Mouse (Mus musculus): ENCODE measurements around the gene Dnase1l2. TPM values are rescaled to one million over a fixed set of nuclear protein-coding genes. Genes with fewer than 3 reads are reported as not detected.

Dnase1l2 gene
- polyA plus RNA-seq (2012): 0.15 TPM in 1 of 2 replicates, not detected in the other

DNA sequence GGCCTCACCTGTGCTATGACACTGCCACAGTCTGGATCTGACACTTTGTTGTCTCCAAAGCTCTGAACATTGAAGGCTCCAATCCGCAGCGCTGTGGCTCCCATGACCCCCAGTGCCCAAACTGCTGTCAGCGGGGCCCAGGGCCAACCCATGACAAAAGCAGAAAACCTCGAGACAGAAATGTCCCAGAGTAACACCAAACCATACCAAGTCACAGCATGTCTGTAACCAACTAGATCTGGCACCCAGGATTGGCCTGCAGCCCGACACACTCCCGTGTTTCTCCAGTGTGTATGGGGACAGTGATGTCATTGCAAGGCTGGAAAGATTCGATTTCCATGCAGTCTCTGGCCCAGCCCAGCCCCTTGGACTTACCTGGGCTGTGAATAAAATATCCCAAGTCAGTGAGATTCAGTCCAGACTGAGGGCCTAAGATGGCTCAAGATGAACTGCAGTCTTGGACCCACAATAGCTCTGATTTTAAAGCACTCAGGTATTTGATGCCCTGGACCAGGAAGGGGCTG is at the start of gene Dnase1l2:
Dnase1l2 (minus strand) TSS at position 474 of the 524 bp plus-strand sequence.
- no peaks in the 10 kb centered on the region; the same call in 1 of the 2 replicates for H3K27me3 ChIP-seq (ENCODE audit: control insufficient read depth)
- no peak within 1 kb of the TSS for H3K4me3 ChIP-seq (replicated peaks)
- H3K9me3 ChIP-seq (ENCODE audit: control insufficient read depth, low read length): no peaks in the 10 kb centered on the region
- H3K36me3 ChIP-seq (ENCODE audit: control insufficient read depth): peaks cover 100% of the 10 kb centered on the region
- H3K4me1 ChIP-seq (ENCODE audit: control insufficient read depth): no peaks in the 10 kb centered on the region; the same call in 1 of the 2 replicates
- no peak for TF ChIP-seq GATA1 (IDR thresholded peaks at IDR 0.05; ENCODE audit: low read length)
- no peak for TF ChIP-seq TAL1 (IDR thresholded peaks at IDR 0.05; ENCODE audit: low read length)

DNA sequence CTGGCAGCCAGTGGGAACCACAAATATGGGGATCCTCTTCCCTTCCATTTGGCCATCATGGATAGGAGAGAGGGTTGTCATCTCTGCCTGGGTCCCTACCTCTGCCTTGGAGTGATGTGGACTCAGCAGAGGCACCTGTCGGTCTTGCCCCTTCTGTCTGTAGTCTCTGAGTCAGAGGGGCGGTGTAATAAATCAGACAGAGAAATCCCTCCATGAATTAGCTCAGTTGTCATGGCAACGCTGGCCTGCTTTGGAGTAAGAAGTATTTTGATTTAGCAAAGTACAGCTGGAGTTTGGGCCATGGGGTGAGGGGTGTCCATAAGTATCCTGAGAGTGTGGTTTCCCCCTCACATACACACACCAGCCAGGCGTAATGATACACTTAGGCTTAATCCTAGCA is 47.5 kb upstream of the Dnase1l2 start:
- peaks cover 69% of the 10 kb centered on the region for H3K27me3 ChIP-seq (ENCODE audit: control insufficient read depth)
- H3K4me1 ChIP-seq (ENCODE audit: control insufficient read depth): peaks cover 11% of the 10 kb centered on the region
- no peak for TF ChIP-seq GATA1 (IDR thresholded peaks at IDR 0.05; ENCODE audit: low read length)
- no peak overlapping the region for H3K4me3 ChIP-seq (replicated peaks)
- H3K36me3 ChIP-seq (ENCODE audit: control insufficient read depth): no peaks in the 10 kb centered on the region
- H3K9me3 ChIP-seq (ENCODE audit: control insufficient read depth, low read length): peaks cover 14% of the 10 kb centered on the region; the same call in 1 of the 2 replicates

DNA sequence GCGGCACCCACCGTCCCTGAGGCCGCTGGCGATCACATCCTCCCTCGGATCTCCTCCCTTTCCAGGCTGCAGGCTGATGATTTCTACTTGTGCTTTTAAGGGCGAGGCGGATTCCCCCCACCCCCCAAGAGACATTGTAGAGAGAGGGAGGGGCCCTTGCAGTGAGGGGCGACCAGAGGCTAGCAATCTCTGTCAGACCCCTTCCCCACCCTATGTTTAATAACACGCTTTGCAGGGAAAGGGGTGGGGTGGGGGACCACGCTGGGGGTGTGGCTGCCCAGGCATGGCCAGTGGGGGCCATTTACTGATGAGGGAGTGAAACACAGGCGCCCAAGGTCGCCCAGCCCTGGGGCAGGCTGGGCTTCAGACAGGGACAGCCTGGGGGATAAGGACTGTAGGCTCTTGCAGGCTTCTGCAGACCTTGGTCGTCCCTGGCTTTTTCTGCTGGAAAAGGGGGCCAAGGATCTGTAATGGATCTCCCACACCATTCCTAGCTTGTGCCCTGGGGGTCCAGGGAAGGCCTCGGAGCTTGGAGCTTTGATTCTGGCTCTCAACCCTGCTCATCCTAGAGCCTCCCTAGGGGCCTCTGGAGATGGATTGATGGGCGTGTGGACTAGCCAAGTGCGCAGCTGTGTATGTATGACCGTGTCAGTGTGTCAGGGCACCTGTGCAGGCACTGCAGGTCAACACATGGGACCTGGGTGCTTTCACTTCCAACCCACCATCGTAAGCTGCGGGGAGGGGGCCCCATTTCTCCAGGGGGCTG is 46.5 kb upstream of the Dnase1l2 start:
- peaks cover 14% of the 10 kb centered on the region; the same call in 1 of the 2 replicates for H3K9me3 ChIP-seq (ENCODE audit: control insufficient read depth, low read length)
- H3K4me3 ChIP-seq (replicated peaks): no peak overlapping the region
- H3K4me1 ChIP-seq (ENCODE audit: control insufficient read depth): peaks cover 14% of the 10 kb centered on the region
- TF ChIP-seq TAL1 (IDR thresholded peaks at IDR 0.05; ENCODE audit: low read length): no peak
- TF ChIP-seq GATA1 (IDR thresholded peaks at IDR 0.05; ENCODE audit: low read length): no peak
- no peaks in the 10 kb centered on the region for H3K36me3 ChIP-seq (ENCODE audit: control insufficient read depth)
- peaks cover 78% of the 10 kb centered on the region for H3K27me3 ChIP-seq (ENCODE audit: control insufficient read depth)

DNA sequence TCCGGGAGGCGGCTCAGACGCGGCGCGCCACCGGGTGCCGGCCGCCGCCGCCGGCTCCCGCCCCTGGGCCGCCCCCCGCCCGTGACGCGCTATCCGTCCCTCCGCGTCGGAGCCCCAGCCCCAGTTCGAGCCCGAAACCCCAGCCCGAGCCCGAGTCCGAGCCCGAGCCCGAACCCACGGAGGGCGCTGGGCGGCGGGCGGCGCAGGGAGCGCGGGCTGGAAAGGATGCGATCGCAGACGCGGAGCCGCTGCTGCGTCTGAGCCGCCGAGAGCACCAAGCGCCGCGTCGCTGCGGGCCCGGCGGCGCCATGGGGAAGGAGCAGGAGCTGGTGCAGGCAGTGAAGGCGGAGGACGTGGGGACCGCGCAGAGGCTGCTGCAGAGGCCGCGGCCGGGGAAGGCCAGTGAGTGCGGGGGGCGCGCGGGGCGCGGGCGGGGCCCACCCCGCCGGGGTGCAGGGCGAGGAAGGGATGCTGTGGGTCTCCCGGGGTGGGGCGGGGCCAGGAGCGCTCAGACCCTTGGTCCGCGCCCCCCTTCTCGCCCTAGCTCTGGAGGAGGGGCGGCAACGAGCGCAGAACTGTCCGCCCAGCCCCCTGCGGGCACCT is 45.9 kb upstream of the Dnase1l2 start:
- H3K36me3 ChIP-seq (ENCODE audit: control insufficient read depth): no peaks in the 10 kb centered on the region
- peak overlapping the region; percentile 37 for H3K4me3 ChIP-seq (replicated peaks)
- no peak for TF ChIP-seq TAL1 (IDR thresholded peaks at IDR 0.05; ENCODE audit: low read length)
- TF ChIP-seq GATA1 (IDR thresholded peaks at IDR 0.05; ENCODE audit: low read length): no peak
- peaks cover 14% of the 10 kb centered on the region for H3K4me1 ChIP-seq (ENCODE audit: control insufficient read depth)
- H3K9me3 ChIP-seq (ENCODE audit: control insufficient read depth, low read length): peaks cover 14% of the 10 kb centered on the region; the same call in 1 of the 2 replicates
- H3K27me3 ChIP-seq (ENCODE audit: control insufficient read depth): peaks cover 79% of the 10 kb centered on the region

DNA sequence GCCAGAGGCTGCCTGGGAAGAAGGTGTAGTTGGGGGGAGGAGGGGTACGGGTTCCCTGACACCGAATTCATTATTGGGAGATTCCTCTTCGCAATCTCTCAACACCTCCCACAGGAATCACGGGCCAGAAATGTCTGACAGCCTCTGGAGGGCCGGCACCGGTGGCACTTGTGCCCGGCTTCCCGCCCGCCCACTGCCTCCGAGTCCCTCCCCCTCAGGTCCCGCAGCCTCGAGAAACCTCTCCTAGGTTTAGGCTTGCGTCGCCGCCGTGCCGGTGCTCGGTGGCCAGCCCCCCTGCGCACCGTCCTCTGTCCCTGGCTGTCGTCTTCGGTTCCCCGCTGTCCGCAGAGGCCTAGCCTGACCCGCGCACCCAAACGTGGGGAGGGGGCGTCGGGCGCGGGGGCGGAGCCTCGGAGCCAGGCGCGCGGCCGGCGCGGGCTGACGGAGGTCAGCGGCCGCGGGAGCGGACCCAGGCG is 45.3 kb upstream of the Dnase1l2 start, which contains the start of gene Caskin1:
Caskin1 (plus strand) TSS at position 416 of the 476 bp plus-strand sequence.
- TF ChIP-seq GATA1 (IDR thresholded peaks at IDR 0.05; ENCODE audit: low read length): no peak
- no peak for TF ChIP-seq TAL1 (IDR thresholded peaks at IDR 0.05; ENCODE audit: low read length)
- H3K36me3 ChIP-seq (ENCODE audit: control insufficient read depth): no peaks in the 10 kb centered on the region
- peak within 1 kb of the TSS; percentile 39 for H3K4me3 ChIP-seq (replicated peaks)
- H3K9me3 ChIP-seq (ENCODE audit: control insufficient read depth, low read length): peaks cover 14% of the 10 kb centered on the region; the same call in 1 of the 2 replicates
- H3K4me1 ChIP-seq (ENCODE audit: control insufficient read depth): peaks cover 14% of the 10 kb centered on the region
- peaks cover 81% of the 10 kb centered on the region for H3K27me3 ChIP-seq (ENCODE audit: control insufficient read depth)

DNA sequence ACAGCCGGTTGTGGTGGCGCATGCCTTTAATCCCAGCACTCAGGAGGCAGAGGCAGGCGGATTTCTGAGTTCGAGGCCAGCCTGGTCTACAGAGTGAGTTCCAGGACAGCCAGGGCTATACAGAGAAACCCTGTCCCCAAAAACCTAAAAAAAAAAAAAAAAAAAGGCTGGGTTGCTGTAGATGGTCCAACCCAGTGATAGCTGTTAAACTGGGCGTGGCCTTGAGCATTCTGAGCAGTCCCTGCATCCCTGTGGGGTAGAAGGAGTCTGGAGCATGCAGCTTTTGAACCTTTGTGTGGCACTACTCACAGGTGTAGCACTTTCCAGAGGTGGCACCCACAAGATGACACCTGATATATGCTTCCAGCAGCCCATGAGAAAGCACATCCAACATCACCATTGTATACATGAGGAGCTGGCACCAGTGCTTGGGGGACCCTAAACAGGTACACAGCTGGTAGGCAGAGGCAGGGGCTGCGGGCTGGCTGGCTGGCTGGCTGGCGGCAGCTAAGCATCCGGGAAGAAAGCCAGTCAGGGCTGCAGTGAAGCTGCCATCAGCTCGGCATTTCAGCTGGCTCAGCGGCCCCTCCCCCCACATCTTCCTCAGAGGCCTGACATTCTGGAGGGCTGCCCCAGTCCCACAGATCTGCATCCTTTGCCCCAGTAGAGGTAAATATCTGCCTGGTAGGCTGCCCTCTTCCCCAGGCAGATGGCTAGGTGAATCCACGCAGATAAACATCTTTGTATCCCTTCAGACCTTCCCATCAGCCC is 42.4 kb upstream of the Dnase1l2 start:
- TF ChIP-seq TAL1 (IDR thresholded peaks at IDR 0.05; ENCODE audit: low read length) (no peak), GATA1 (IDR thresholded peaks at IDR 0.05; ENCODE audit: low read length) (no peak)
- peaks cover 14% of the 10 kb centered on the region; the same call in 1 of the 2 replicates for H3K9me3 ChIP-seq (ENCODE audit: control insufficient read depth, low read length)
- H3K4me1 ChIP-seq (ENCODE audit: control insufficient read depth): peaks cover 19% of the 10 kb centered on the region
- no peak overlapping the region for H3K4me3 ChIP-seq (replicated peaks)
- peaks cover 60% of the 10 kb centered on the region for H3K27me3 ChIP-seq (ENCODE audit: control insufficient read depth)
- H3K36me3 ChIP-seq (ENCODE audit: control insufficient read depth): no peaks in the 10 kb centered on the region

DNA sequence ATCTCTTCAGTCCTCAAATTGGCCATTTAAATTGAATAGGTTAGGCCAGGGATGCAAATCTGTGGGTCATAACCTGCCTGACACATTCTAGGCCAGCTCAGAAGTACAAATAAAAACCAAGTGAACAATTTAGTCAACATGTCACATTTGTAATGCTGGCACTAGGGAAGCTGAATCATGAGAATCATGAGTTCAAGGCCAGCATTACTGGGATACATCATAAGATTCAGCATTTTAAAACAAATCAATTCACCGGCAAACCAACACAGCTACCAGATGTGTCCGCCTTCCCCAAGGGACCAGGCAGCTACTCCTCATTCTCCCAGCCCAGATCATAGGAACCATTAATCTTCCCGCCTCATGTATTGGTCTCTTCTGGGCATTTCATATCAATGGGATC is 40.6 kb upstream of the Dnase1l2 start:
- no peak for TF ChIP-seq GATA1 (IDR thresholded peaks at IDR 0.05; ENCODE audit: low read length)
- no peak for TF ChIP-seq TAL1 (IDR thresholded peaks at IDR 0.05; ENCODE audit: low read length)
- Histone ChIP-seq H3K4me1 (ENCODE audit: control insufficient read depth) (peaks cover 21% of the 10 kb centered on the region), H3K4me3 (replicated peaks) (no peak overlapping the region), H3K27me3 (ENCODE audit: control insufficient read depth) (peaks cover 42% of the 10 kb centered on the region), H3K36me3 (ENCODE audit: control insufficient read depth) (no peaks in the 10 kb centered on the region), H3K9me3 (ENCODE audit: control insufficient read depth, low read length) (peaks cover 7% of the 10 kb centered on the region; the same call in 1 of the 2 replicates)

DNA sequence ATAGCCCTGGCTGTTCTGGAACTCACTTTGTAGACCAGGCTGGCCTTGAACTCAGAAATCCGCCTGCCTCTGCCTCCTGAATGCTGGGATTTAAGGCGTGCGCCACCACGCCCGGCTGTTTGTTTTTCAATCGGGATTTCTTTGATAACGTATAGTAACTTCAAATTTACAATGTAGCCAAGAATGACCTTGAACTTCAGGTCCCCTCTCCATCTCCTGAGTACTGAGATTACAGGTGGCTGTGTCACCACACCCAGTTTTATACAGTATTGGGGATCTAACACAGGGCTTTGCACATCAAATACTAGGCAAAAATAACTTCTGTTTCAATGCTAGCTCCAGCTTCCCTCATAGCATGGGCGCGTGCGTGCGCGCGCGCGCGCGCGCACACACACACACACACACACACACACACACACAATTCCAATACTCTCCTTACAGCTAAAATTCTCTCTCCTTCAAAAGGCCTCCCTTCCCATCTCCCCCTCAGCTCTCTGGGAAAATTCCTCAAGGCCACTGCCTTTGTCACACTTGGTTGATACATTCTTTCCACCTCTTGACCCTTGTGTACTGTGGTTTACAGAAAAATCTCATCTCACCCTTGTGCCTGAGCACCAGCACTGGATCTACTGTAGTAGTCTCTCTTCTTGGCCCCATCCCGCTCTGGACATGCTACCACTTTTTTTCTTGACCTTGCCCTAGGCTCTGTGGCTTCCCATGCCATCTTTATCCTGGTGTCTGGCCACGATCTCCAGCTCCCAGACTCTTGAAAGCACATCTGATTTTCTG is 38.3 kb upstream of the Dnase1l2 start:
- H3K36me3 ChIP-seq (ENCODE audit: control insufficient read depth): peaks cover 20% of the 10 kb centered on the region
- peaks cover 38% of the 10 kb centered on the region for H3K4me1 ChIP-seq (ENCODE audit: control insufficient read depth)
- no peak for TF ChIP-seq GATA1 (IDR thresholded peaks at IDR 0.05; ENCODE audit: low read length)
- no peak for TF ChIP-seq TAL1 (IDR thresholded peaks at IDR 0.05; ENCODE audit: low read length)
- H3K4me3 ChIP-seq (replicated peaks): no peak overlapping the region
- H3K9me3 ChIP-seq (ENCODE audit: control insufficient read depth, low read length): no peaks in the 10 kb centered on the region
- H3K27me3 ChIP-seq (ENCODE audit: control insufficient read depth): peaks cover 19% of the 10 kb centered on the region
